Mouse (Mus musculus) c-Kit-positive CD71-negative TER-119-negative erythroid progenitor cells, embryonic 14.5 days (primary cell): Measurements from ENCODE around the gene Lrrc71.
A peak's percentile ranks its signal among the peaks of the same experiment; 100 is the strongest.

Experiments used
- DNase-seq: peaks from one replicate; pipeline ENCODE4 v3.0.0-alpha.2; 2013; ENCODE audit warnings: low read depth

Gene Lrrc71

GRCm38 (mm10) chr3:87763683-87764289, 15.4 kb upstream of the Lrrc71 start:
- DNase-seq = no peak

- no peak for DNase-seq
These were observed 14.8 kb upstream of the Lrrc71 start for GRCm38 (mm10) chr3:87763202-87763601.

- no peak for DNase-seq
These were observed 13.3 kb upstream of the Lrrc71 start for GRCm38 (mm10) chr3:87761408-87762375.

- no peak for DNase-seq
These were observed 10.2 kb upstream of the Lrrc71 start for GRCm38 (mm10) chr3:87758641-87759040.

GRCm38 (mm10) chr3:87756488-87756887, 8.1 kb upstream of the Lrrc71 start:
- no peak for DNase-seq

- no peak for DNase-seq
These were observed 7.5 kb upstream of the Lrrc71 start for GRCm38 (mm10) chr3:87755964-87756363.

GRCm38 (mm10) chr3:87753829-87754228, 5.4 kb upstream of the Lrrc71 start:
- DNase-seq = no peak

GRCm38 (mm10) chr3:87752567-87752966, 4.1 kb upstream of the Lrrc71 start:
- no peak for DNase-seq

- no peak for DNase-seq
These were observed 1.6 kb upstream of the Lrrc71 start for GRCm38 (mm10) chr3:87749977-87750376.

GRCm38 (mm10) chr3:87749036-87749435, 611 bp upstream of the Lrrc71 start:
- peak; percentile 38 for DNase-seq

- no peak for DNase-seq
These were observed 3.3 kb downstream of the Lrrc71 start for GRCm38 (mm10) chr3:87745036-87745659.

- no peak for DNase-seq
These were observed 4.5 kb downstream of the Lrrc71 start for GRCm38 (mm10) chr3:87743927-87744326.

- no peak for DNase-seq
These were observed 5.7 kb downstream of the Lrrc71 start for GRCm38 (mm10) chr3:87742735-87743134.

GRCm38 (mm10) chr3:87742013-87742412, 6.4 kb downstream of the Lrrc71 start:
- no peak for DNase-seq

- DNase-seq = no peak
These were observed 9.5 kb downstream of the Lrrc71 start for GRCm38 (mm10) chr3:87738906-87739305.

GRCm38 (mm10) chr3:87735335-87735734, 13.1 kb downstream of the Lrrc71 start:
- DNase-seq = no peak

- DNase-seq = no peak
These were observed 14.3 kb downstream of the Lrrc71 start for GRCm38 (mm10) chr3:87733984-87734761.

GRCm38 (mm10) chr3:87733098-87733497, 15.3 kb downstream of the Lrrc71 start:
- no peak for DNase-seq

- DNase-seq = no peak
These were observed 19.7 kb downstream of the Lrrc71 start for GRCm38 (mm10) chr3:87728696-87729095.

GRCm38 (mm10) chr3:87726191-87726590, 22.2 kb downstream of the Lrrc71 start:
- DNase-seq = no peak

- DNase-seq = no peak
These were observed 22.8 kb downstream of the Lrrc71 start for GRCm38 (mm10) chr3:87725396-87726160.
